Mouse (Mus musculus) MEL (cell line): Measurements from ENCODE around the gene Bst2.

ENCODE experiments used
- CTCF ChIP-seq, 3 experiments: IDR thresholded peaks in 2 of 3; conservative IDR thresholded peaks in 1 of 3; 2 replicates each; pipeline ENCODE4 v1.5.1; 2011 to 2012; ENCODE audit warnings: low read length in 3 of 3, low read depth in 2 of 3, mild to moderate bottlenecking in 2 of 3, improper control_type of control experiment in 1 of 3, inconsistent platforms in 1 of 3, mixed read lengths in 1 of 3, moderate library complexity in 1 of 3; ENCODE audit not compliant: control insufficient read depth in 1 of 3, insufficient read depth in 1 of 3, poor library complexity in 1 of 3, severe bottlenecking in 1 of 3
- EP300 ChIP-seq, 2 experiments: IDR thresholded peaks; 2 replicates each; pipeline ENCODE4 v1.6.1; 2011; ENCODE audit warnings: improper control_type of control experiment in 2 of 2, low read length in 2 of 2, low read depth in 1 of 2, mild to moderate bottlenecking in 1 of 2
- GATA1 ChIP-seq: IDR thresholded peaks from 2 replicates; pipeline ENCODE4 v1.6.1; 2011; ENCODE audit warnings: low read depth, low read length, improper control_type of control experiment
- HCFC1 ChIP-seq: IDR thresholded peaks from 2 replicates; pipeline ENCODE4 v1.6.1; 2012; ENCODE audit warnings: low read depth, mild to moderate bottlenecking, inconsistent platforms, low read length, improper control_type of control experiment, moderate library complexity
- JUND ChIP-seq: IDR thresholded peaks from 2 replicates; pipeline ENCODE4 v1.6.1; 2011; ENCODE audit warnings: low read depth, mild to moderate bottlenecking, improper control_type of control experiment, low read length
- KAT2A ChIP-seq: conservative IDR thresholded peaks from 2 replicates; pipeline ENCODE4 v1.6.1; 2012; ENCODE audit warnings: low read depth, low read length, improper control_type of control experiment, inconsistent platforms
- MAX ChIP-seq: IDR thresholded peaks from 2 replicates; pipeline ENCODE4 v1.6.1; 2011; ENCODE audit warnings: low read length, improper control_type of control experiment
- POLR2A ChIP-seq, 2 experiments: IDR thresholded peaks; 2 replicates each; pipeline ENCODE4 v1.6.1; 2011 to 2012; ENCODE audit warnings: low read length in 2 of 2, mild to moderate bottlenecking in 2 of 2, control low read depth in 1 of 2, improper control_type of control experiment in 1 of 2, low read depth in 1 of 2, moderate library complexity in 1 of 2; ENCODE audit not compliant: control insufficient read depth in 1 of 2, insufficient read depth in 1 of 2, poor library complexity in 1 of 2
- RAD21 ChIP-seq: IDR thresholded peaks from 2 replicates; pipeline ENCODE4 v1.6.1; 2011; ENCODE audit warnings: mild to moderate bottlenecking, low read depth, low read length, improper control_type of control experiment
- TAL1 ChIP-seq: IDR thresholded peaks from 2 replicates; pipeline ENCODE4 v1.6.1; 2012; ENCODE audit warnings: mild to moderate bottlenecking, inconsistent platforms, low read length, moderate library complexity, mixed read lengths
- TCF12 ChIP-seq: IDR thresholded peaks from 2 replicates; pipeline ENCODE4 v1.6.1; 2014; ENCODE audit warnings: low read depth, mild to moderate bottlenecking, inconsistent platforms, low read length, improper control_type of control experiment, moderate library complexity
- USF1 ChIP-seq: IDR thresholded peaks from 2 replicates; pipeline ENCODE4 v1.6.1; 2014; ENCODE audit warnings: low read depth, mild to moderate bottlenecking, inconsistent platforms, low read length, improper control_type of control experiment, moderate library complexity
- ZC3H11A ChIP-seq: IDR thresholded peaks from 2 replicates; pipeline ENCODE4 v1.6.1; 2012; ENCODE audit warnings: low read depth, mild to moderate bottlenecking, inconsistent platforms, low read length, improper control_type of control experiment

DNA sequence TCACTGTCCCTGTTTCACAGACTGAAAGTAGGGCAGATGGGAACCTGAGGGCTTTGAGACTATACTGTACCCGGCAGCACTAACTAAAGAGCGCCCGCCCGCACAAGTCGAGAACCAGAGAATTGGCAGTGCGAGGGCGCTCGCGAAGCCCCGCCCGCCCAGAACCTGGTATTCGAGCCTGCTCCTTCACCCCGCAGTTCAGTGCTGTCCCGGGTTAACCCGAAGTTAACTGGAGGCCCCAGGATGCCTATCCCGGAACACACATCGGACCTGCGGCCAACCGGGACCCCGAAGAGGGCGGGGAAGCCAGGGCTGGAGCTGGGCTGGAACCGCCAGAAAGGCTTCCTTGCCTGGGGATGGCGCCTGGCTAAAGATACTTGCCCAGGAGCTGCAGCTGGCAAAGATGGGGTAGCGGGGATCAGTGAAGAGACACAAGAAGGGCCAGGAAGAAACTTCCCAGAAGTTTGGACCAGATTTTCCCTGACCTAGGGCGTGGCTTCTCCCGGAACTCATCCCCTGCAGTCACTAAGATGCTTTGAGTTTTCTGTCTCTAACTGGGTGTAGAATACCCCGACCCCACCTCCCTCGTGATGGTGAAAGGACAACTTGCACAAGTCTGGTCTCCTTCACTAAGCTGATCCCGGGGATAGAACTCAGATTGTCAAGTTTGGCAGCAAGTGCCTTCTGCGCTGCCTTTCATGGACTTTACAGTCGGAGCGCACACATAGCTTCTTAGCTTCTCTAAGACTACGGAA, 49.4 kb downstream of the Bst2 start, which contains the start of gene Gtpbp3:
- TF ChIP-seq CTCF (IDR thresholded peaks at IDR 0.05 in 2 of 3, conservative IDR thresholded peaks at IDR 0.05 in 1 of 3; ENCODE audit: control insufficient read depth in 1 of 3, insufficient read depth in 1 of 3, low read depth in 2 of 3, low read length in 3 of 3, poor library complexity in 1 of 3, severe bottlenecking in 1 of 3) (no peak), POLR2A (IDR thresholded peaks at IDR 0.05; ENCODE audit: control insufficient read depth in 1 of 2, insufficient read depth in 1 of 2, low read depth in 1 of 2, low read length in 2 of 2, poor library complexity in 1 of 2) (peak; percentile 54 to 56; a peak in 2 of 4 replicates), JUND (no peak), TCF12 (no peak), ZC3H11A (no peak), RAD21 (no peak), KAT2A (no peak), USF1 (no peak), MAX (no peak), GATA1 (no peak), TAL1 (no peak), EP300 (IDR thresholded peaks at IDR 0.05; ENCODE audit: low read depth in 1 of 2, low read length in 2 of 2) (no peak), HCFC1 (peak; percentile 69; the same call in 1 of the 2 replicates)
